Mouse (Mus musculus) testis, adult 2 months (tissue): ENCODE data around the gene Dcakd.

Source experiments
- CTCF ChIP-seq: fragments of 200-500 bp; IDR thresholded peaks from 2 replicates; pipeline ENCODE4 v1.5.1; 2012; ENCODE audit warnings: low read depth, mild to moderate bottlenecking, inconsistent platforms, low read length, moderate library complexity; ENCODE audit not compliant: control insufficient read depth, insufficient read depth, insufficient replicate concordance
- POLR2A ChIP-seq: fragments of 200-500 bp; IDR thresholded peaks from 2 replicates; pipeline ENCODE4 v1.6.1; 2012; ENCODE audit warnings: low read depth, mild to moderate bottlenecking, inconsistent platforms, low read length, moderate library complexity; ENCODE audit not compliant: control insufficient read depth

DNA sequence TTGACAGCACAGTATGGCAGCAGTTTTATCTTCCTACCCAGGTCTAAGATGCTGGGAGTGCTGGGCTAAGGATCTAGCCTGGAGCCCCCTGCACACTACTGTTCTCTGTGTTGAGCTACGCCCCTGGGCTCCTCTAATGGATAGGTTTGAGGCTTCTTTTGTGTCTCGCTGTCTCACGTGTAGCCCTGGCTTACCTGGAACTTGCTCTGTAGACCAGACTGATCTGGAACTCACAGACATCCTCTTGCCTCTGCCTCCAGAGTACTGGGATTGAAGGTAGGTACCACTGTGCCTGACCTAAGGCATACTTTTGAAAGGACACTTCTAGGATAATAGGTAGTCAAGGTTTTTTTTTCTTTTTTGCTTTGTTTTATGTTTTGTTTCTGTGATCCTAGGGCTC lies 15.8 kb upstream of the Dcakd start:
- TF ChIP-seq CTCF, result no peak
- TF ChIP-seq POLR2A, result no peak
